Mouse (Mus musculus): ENCODE results near the gene Ccz1. TPM values are rescaled to one million over a fixed set of nuclear protein-coding genes. Genes with fewer than 3 reads are reported as not detected.

The Ccz1 gene
- 78.0 and 80.7 TPM in 2 replicates for polyA plus RNA-seq (2014; fragmentation: Nextera tagmentation; extraction: Ambion mirVana)

GRCm38 (mm10) chr5:144014551-144015311 is at the start of gene Ccz1:
Gene Ccz1 (minus strand): TSS chr5:144014877.
- Histone ChIP-seq H3K4me3 (ENCODE audit: low read depth, low read length) (peak within 1 kb of the TSS; percentile 63), H3K27ac (ENCODE audit: low read length) (peak within 1 kb of the TSS; percentile 58), H3K4me2 (replicated peaks; ENCODE audit: low read depth, low read length) (peak within 1 kb of the TSS; percentile 56), H3K36me3 (ENCODE audit: control insufficient read depth, insufficient read depth, low read length) (peaks cover 17% of the 10 kb centered on the region), H3K9ac (replicated peaks; ENCODE audit: low read depth, low read length) (peak within 1 kb of the TSS; percentile 67), H3K27me3 (ENCODE audit: control insufficient read depth, insufficient read depth, low read length) (no peaks in the 10 kb centered on the region), H3K9me3 (ENCODE audit: control insufficient read depth, low read depth, low read length) (no peaks in the 10 kb centered on the region), H3K4me1 (ENCODE audit: control insufficient read depth, insufficient read depth, low read length) (no peaks in the 10 kb centered on the region)
- peak; percentile 98 for ATAC-seq (ENCODE audit: insufficient number of reproducible peaks, insufficient read depth, low FRiP score, low read depth)
- WGBS, result 3% methylated on average over 47 of the region's 47 CpGs

GRCm38 (mm10) chr5:144064093-144064492 is 49.4 kb upstream of the Ccz1 start:
- Histone ChIP-seq H3K4me3 (ENCODE audit: low read depth, low read length) (no peak overlapping the region), H3K36me3 (ENCODE audit: control insufficient read depth, insufficient read depth, low read length) (no peaks in the 10 kb centered on the region), H3K9me3 (ENCODE audit: control insufficient read depth, low read depth, low read length) (no peaks in the 10 kb centered on the region), H3K9ac (replicated peaks; ENCODE audit: low read depth, low read length) (no peak overlapping the region), H3K27ac (ENCODE audit: low read length) (no peak overlapping the region), H3K27me3 (ENCODE audit: control insufficient read depth, insufficient read depth, low read length) (no peaks in the 10 kb centered on the region), H3K4me2 (replicated peaks; ENCODE audit: low read depth, low read length) (no peak overlapping the region), H3K4me1 (ENCODE audit: control insufficient read depth, insufficient read depth, low read length) (no peaks in the 10 kb centered on the region)
- WGBS, result 69% methylated on average over 5 of the region's 5 CpGs
- no peak for ATAC-seq (ENCODE audit: insufficient number of reproducible peaks, insufficient read depth, low FRiP score, low read depth)

- 87% methylated on average over 6 of the region's 6 CpGs for WGBS
These were observed 39.7 kb upstream of the Ccz1 start for GRCm38 (mm10) chr5:144054340-144054739.

GRCm38 (mm10) chr5:144053450-144053849 is 38.8 kb upstream of the Ccz1 start:
- H3K36me3 ChIP-seq (ENCODE audit: control insufficient read depth, insufficient read depth, low read length), result no peaks in the 10 kb centered on the region
- H3K4me3 ChIP-seq (ENCODE audit: low read depth, low read length), result no peak overlapping the region
- no peaks in the 10 kb centered on the region for H3K9me3 ChIP-seq (ENCODE audit: control insufficient read depth, low read depth, low read length)
- no peak overlapping the region for H3K27ac ChIP-seq (ENCODE audit: low read length)
- 33% methylated on average over 3 of the region's 3 CpGs for WGBS
- no peaks in the 10 kb centered on the region for H3K27me3 ChIP-seq (ENCODE audit: control insufficient read depth, insufficient read depth, low read length)
- no peak overlapping the region for H3K4me2 ChIP-seq (replicated peaks; ENCODE audit: low read depth, low read length)
- no peaks in the 10 kb centered on the region for H3K4me1 ChIP-seq (ENCODE audit: control insufficient read depth, insufficient read depth, low read length)
- H3K9ac ChIP-seq (replicated peaks; ENCODE audit: low read depth, low read length), result no peak overlapping the region
- no peak for ATAC-seq (ENCODE audit: insufficient number of reproducible peaks, insufficient read depth, low FRiP score, low read depth)

More at GRCm38 (mm10) chr5:144054340-144054739, 39.7 kb upstream of the Ccz1 start:
- Histone ChIP-seq H3K4me3 (ENCODE audit: low read depth, low read length) (no peak overlapping the region), H3K27me3 (ENCODE audit: control insufficient read depth, insufficient read depth, low read length) (no peaks in the 10 kb centered on the region), H3K27ac (ENCODE audit: low read length) (no peak overlapping the region), H3K36me3 (ENCODE audit: control insufficient read depth, insufficient read depth, low read length) (no peaks in the 10 kb centered on the region), H3K4me2 (replicated peaks; ENCODE audit: low read depth, low read length) (no peak overlapping the region), H3K4me1 (ENCODE audit: control insufficient read depth, insufficient read depth, low read length) (no peaks in the 10 kb centered on the region), H3K9ac (replicated peaks; ENCODE audit: low read depth, low read length) (no peak overlapping the region), H3K9me3 (ENCODE audit: control insufficient read depth, low read depth, low read length) (no peaks in the 10 kb centered on the region)
- no peak for ATAC-seq (ENCODE audit: insufficient number of reproducible peaks, insufficient read depth, low FRiP score, low read depth)

- no peak overlapping the region for H3K4me3 ChIP-seq (ENCODE audit: low read depth, low read length)
- H3K27me3 ChIP-seq (ENCODE audit: control insufficient read depth, insufficient read depth, low read length), result no peaks in the 10 kb centered on the region
- no peak overlapping the region for H3K27ac ChIP-seq (ENCODE audit: low read length)
- H3K9ac ChIP-seq (replicated peaks; ENCODE audit: low read depth, low read length), result no peak overlapping the region
- no peaks in the 10 kb centered on the region for H3K9me3 ChIP-seq (ENCODE audit: control insufficient read depth, low read depth, low read length)
- ATAC-seq (ENCODE audit: insufficient number of reproducible peaks, insufficient read depth, low FRiP score, low read depth), result no peak
- H3K4me2 ChIP-seq (replicated peaks; ENCODE audit: low read depth, low read length), result no peak overlapping the region
- no peaks in the 10 kb centered on the region for H3K36me3 ChIP-seq (ENCODE audit: control insufficient read depth, insufficient read depth, low read length)
- no peaks in the 10 kb centered on the region for H3K4me1 ChIP-seq (ENCODE audit: control insufficient read depth, insufficient read depth, low read length)
These were observed 36.6 kb upstream of the Ccz1 start for GRCm38 (mm10) chr5:144051268-144051667.

GRCm38 (mm10) chr5:144049881-144050280 is 35.2 kb upstream of the Ccz1 start:
- no peak overlapping the region for H3K4me2 ChIP-seq (replicated peaks; ENCODE audit: low read depth, low read length)
- H3K4me1 ChIP-seq (ENCODE audit: control insufficient read depth, insufficient read depth, low read length), result no peaks in the 10 kb centered on the region
- H3K4me3 ChIP-seq (ENCODE audit: low read depth, low read length), result no peak overlapping the region
- H3K27me3 ChIP-seq (ENCODE audit: control insufficient read depth, insufficient read depth, low read length), result no peaks in the 10 kb centered on the region
- WGBS, result 78% methylated on average over 3 of the region's 3 CpGs
- H3K36me3 ChIP-seq (ENCODE audit: control insufficient read depth, insufficient read depth, low read length), result no peaks in the 10 kb centered on the region
- ATAC-seq (ENCODE audit: insufficient number of reproducible peaks, insufficient read depth, low FRiP score, low read depth), result no peak
- H3K27ac ChIP-seq (ENCODE audit: low read length), result no peak overlapping the region
- H3K9ac ChIP-seq (replicated peaks; ENCODE audit: low read depth, low read length), result no peak overlapping the region
- no peaks in the 10 kb centered on the region for H3K9me3 ChIP-seq (ENCODE audit: control insufficient read depth, low read depth, low read length)

GRCm38 (mm10) chr5:144047324-144047723 is 32.6 kb upstream of the Ccz1 start:
- no peak overlapping the region for H3K4me2 ChIP-seq (replicated peaks; ENCODE audit: low read depth, low read length)
- 57% methylated on average over 13 of the region's 13 CpGs for WGBS
- H3K4me1 ChIP-seq (ENCODE audit: control insufficient read depth, insufficient read depth, low read length), result no peaks in the 10 kb centered on the region
- no peak for ATAC-seq (ENCODE audit: insufficient number of reproducible peaks, insufficient read depth, low FRiP score, low read depth)
- H3K36me3 ChIP-seq (ENCODE audit: control insufficient read depth, insufficient read depth, low read length), result no peaks in the 10 kb centered on the region
- no peaks in the 10 kb centered on the region for H3K9me3 ChIP-seq (ENCODE audit: control insufficient read depth, low read depth, low read length)
- no peak overlapping the region for H3K4me3 ChIP-seq (ENCODE audit: low read depth, low read length)
- H3K9ac ChIP-seq (replicated peaks; ENCODE audit: low read depth, low read length), result no peak overlapping the region
- no peaks in the 10 kb centered on the region for H3K27me3 ChIP-seq (ENCODE audit: control insufficient read depth, insufficient read depth, low read length)
- no peak overlapping the region for H3K27ac ChIP-seq (ENCODE audit: low read length)

GRCm38 (mm10) chr5:144043166-144043565 is 28.5 kb upstream of the Ccz1 start:
- WGBS, result 84% methylated on average over 11 of the region's 11 CpGs
- no peaks in the 10 kb centered on the region for H3K9me3 ChIP-seq (ENCODE audit: control insufficient read depth, low read depth, low read length)
- no peaks in the 10 kb centered on the region for H3K27me3 ChIP-seq (ENCODE audit: control insufficient read depth, insufficient read depth, low read length)
- H3K36me3 ChIP-seq (ENCODE audit: control insufficient read depth, insufficient read depth, low read length), result no peaks in the 10 kb centered on the region
- H3K4me3 ChIP-seq (ENCODE audit: low read depth, low read length), result no peak overlapping the region
- no peak for ATAC-seq (ENCODE audit: insufficient number of reproducible peaks, insufficient read depth, low FRiP score, low read depth)
- H3K4me2 ChIP-seq (replicated peaks; ENCODE audit: low read depth, low read length), result no peak overlapping the region
- no peak overlapping the region for H3K9ac ChIP-seq (replicated peaks; ENCODE audit: low read depth, low read length)
- no peak overlapping the region for H3K27ac ChIP-seq (ENCODE audit: low read length)
- no peaks in the 10 kb centered on the region for H3K4me1 ChIP-seq (ENCODE audit: control insufficient read depth, insufficient read depth, low read length)
